Mouse (Mus musculus): ENCODE results near the gene Yif1b. TPM values are rescaled to one million over a fixed set of nuclear protein-coding genes. Genes with fewer than 3 reads are reported as not detected.

Yif1b gene
- polyA plus RNA-seq, 1 experiment from 2014 or later = 51.2 TPM

DNA sequence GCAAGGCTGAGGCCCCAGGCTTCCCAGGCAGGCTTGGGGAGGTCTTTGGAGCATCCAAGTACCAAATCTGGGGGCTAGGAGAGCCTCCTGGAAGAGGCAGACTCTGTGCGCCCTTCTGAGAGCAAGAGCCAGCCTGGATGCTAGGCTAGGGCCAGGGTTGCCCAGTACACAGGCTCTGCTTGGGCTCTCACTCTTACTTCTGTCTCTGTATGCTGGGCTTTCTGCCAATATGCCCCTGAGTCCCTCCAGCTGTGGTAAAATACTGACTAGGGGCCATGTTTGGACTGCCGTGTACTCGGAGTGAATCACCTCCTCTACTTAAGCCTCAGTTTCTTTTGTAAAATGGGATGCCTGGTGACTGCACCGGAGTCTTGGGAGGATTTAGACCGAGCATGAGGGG, 7.9 kb downstream of the Yif1b start:
- Histone ChIP-seq H3K4me3 (replicated peaks) (no peak overlapping the region), H3K4me2 (no peak overlapping the region), H3K9ac (no peak overlapping the region), H3K27me3 (no peaks in the 10 kb centered on the region), H3K4me1 (replicated peaks) (peaks cover 27% of the 10 kb centered on the region), H3K9me3 (replicated peaks) (no peaks in the 10 kb centered on the region), H3K36me3 (peaks cover 10% of the 10 kb centered on the region), H3K27ac (no peak overlapping the region)
- ATAC-seq (ENCODE audit: low read depth) (no peak), DNase-seq (no peak)
- 82% methylated on average over 5 of the region's 5 CpGs for WGBS (ENCODE audit: insufficient replicate concordance)

- peaks cover 10% of the 10 kb centered on the region for H3K36me3 ChIP-seq
- H3K27ac ChIP-seq = no peak overlapping the region
- H3K4me2 ChIP-seq = peak overlapping the region; percentile 65; the same call in 1 of the 2 replicates
- no peaks in the 10 kb centered on the region for H3K9me3 ChIP-seq (replicated peaks)
- WGBS (ENCODE audit: insufficient replicate concordance) = 77% methylated on average over 21 of the region's 21 CpGs
- no peaks in the 10 kb centered on the region for H3K27me3 ChIP-seq
- ATAC-seq (ENCODE audit: low read depth) (no peak), DNase-seq (no peak)
- H3K9ac ChIP-seq = no peak overlapping the region
- H3K4me1 ChIP-seq (replicated peaks) = peaks cover 33% of the 10 kb centered on the region
- H3K4me3 ChIP-seq (replicated peaks) = no peak overlapping the region
Observed at GRCm38 (mm10) chr7:29246619-29247313, 8.6 kb downstream of the Yif1b start.

DNA sequence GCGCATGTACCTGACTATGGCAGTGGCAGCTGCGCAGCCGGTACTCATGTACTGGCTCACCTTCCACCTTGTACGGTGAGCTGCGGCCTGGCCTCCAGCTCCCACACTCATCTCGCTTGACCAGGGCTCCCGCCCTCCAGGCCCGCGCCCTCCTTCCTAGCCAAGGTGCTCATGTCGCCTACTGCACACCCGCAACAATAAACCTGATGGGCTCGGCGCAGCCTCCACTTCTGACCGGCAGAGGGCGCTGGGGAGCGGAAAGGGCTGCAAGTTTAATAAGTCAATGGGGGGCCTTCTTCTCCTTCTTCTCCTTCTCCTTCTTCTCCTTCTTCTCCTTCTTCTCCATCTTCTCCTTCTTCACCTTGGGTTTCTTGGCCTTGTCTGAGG, 9.2 kb downstream of the Yif1b start:
- peak; percentile 67 for DNase-seq
- H3K27me3 ChIP-seq = no peaks in the 10 kb centered on the region
- 0 out of 2 replicates have a peak, but pooled peaks have one; percentile 32 for ATAC-seq (ENCODE audit: low read depth)
- peaks cover 10% of the 10 kb centered on the region for H3K36me3 ChIP-seq
- 17% methylated on average over 16 of the region's 16 CpGs for WGBS (ENCODE audit: insufficient replicate concordance)
- peak overlapping the region; percentile 62; the same call in 1 of the 2 replicates for H3K9ac ChIP-seq
- H3K4me1 ChIP-seq (replicated peaks) = peaks cover 34% of the 10 kb centered on the region
- no peaks in the 10 kb centered on the region for H3K9me3 ChIP-seq (replicated peaks)
- no peak overlapping the region for H3K27ac ChIP-seq
- H3K4me2 ChIP-seq = peak overlapping the region; percentile 65
- H3K4me3 ChIP-seq (replicated peaks) = peak overlapping the region; percentile 40

DNA sequence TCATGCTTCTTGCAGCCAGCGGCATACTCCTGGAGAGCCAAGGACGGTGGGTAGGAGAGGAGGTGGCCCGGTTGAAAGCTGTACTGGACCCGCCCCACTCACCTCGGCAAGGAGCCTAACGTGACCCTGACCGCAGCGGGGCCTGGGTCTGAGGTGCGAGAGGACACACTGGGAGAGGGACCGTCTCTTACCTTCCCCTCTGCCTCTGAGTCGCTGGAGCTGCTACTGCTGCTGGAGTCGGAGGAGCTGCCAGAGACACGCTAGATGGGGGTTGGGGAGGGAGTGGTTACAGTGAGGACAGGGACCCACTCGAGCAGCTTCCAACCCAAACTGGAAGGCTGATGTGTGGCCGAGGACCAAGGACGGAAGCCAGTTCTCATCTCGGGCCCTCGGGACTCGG, 9.6 kb downstream of the Yif1b start:
- ATAC-seq (ENCODE audit: low read depth) (peak; percentile 35; the same call in 1 of the 2 replicates), DNase-seq (peak; percentile 14)
- H3K4me3 ChIP-seq (replicated peaks) = peak overlapping the region; percentile 40
- H3K9me3 ChIP-seq (replicated peaks) = no peaks in the 10 kb centered on the region
- H3K9ac ChIP-seq = peak overlapping the region; percentile 62
- H3K36me3 ChIP-seq = peaks cover 10% of the 10 kb centered on the region
- H3K27me3 ChIP-seq = no peaks in the 10 kb centered on the region
- no peak overlapping the region for H3K27ac ChIP-seq
- peaks cover 34% of the 10 kb centered on the region for H3K4me1 ChIP-seq (replicated peaks)
- peak overlapping the region; percentile 65 for H3K4me2 ChIP-seq
- 22% methylated on average over 19 of the region's 19 CpGs for WGBS (ENCODE audit: insufficient replicate concordance)

- H3K27me3 ChIP-seq = no peaks in the 10 kb centered on the region
- H3K4me3 ChIP-seq (replicated peaks) = peak within 1 kb of the TSS; percentile 40
- peak within 1 kb of the TSS; percentile 62 for H3K9ac ChIP-seq
- H3K27ac ChIP-seq = no peak within 1 kb of the TSS
- WGBS (ENCODE audit: insufficient replicate concordance) = 23% methylated on average over 20 of the region's 20 CpGs
- DNase-seq (peak; percentile 12), ATAC-seq (ENCODE audit: low read depth) (peak; percentile 32)
- peaks cover 10% of the 10 kb centered on the region for H3K36me3 ChIP-seq
- peaks cover 38% of the 10 kb centered on the region for H3K4me1 ChIP-seq (replicated peaks)
- H3K9me3 ChIP-seq (replicated peaks) = no peaks in the 10 kb centered on the region
- peak within 1 kb of the TSS; percentile 65 for H3K4me2 ChIP-seq
Observed at GRCm38 (mm10) chr7:29248261-29248841, 10.2 kb downstream of the Yif1b start, which contains the start of gene 2200002D01Rik. 2200002D01Rik (minus strand) TSS chr7:29248466.

GRCm38 (mm10) chr7:29251166-29251565, 13.0 kb downstream of the Yif1b start:
- Histone ChIP-seq H3K36me3 (no peaks in the 10 kb centered on the region), H3K9me3 (replicated peaks) (no peaks in the 10 kb centered on the region), H3K9ac (no peak overlapping the region), H3K27ac (no peak overlapping the region), H3K4me3 (replicated peaks) (no peak overlapping the region), H3K4me1 (replicated peaks) (peaks cover 50% of the 10 kb centered on the region), H3K4me2 (no peak overlapping the region), H3K27me3 (no peaks in the 10 kb centered on the region)
- WGBS (ENCODE audit: insufficient replicate concordance) = 53% methylated on average over 3 of the region's 3 CpGs
- DNase-seq = no peak
- ATAC-seq (ENCODE audit: low read depth) = no peak

DNA sequence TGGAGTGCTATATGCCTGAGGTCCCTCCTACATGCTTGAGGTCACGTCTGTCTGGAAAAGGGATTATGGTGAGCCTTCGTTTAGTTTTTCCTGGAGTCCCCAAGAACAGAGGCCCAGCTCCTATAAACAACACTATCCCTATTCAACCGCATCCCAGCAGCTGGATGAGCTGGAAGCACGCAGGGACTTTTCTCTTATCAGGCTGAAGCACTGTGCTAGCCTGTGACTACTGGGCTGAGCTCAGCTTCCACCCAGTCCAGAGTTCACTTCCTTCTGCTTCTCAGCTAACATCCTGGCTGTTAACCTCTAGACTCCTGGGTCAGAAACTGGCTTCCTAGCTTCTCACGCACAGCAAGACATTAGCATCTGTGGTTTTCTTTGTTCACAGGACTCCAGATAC, 15.7 kb downstream of the Yif1b start:
- peak; percentile 63 for ATAC-seq (ENCODE audit: low read depth)

DNA sequence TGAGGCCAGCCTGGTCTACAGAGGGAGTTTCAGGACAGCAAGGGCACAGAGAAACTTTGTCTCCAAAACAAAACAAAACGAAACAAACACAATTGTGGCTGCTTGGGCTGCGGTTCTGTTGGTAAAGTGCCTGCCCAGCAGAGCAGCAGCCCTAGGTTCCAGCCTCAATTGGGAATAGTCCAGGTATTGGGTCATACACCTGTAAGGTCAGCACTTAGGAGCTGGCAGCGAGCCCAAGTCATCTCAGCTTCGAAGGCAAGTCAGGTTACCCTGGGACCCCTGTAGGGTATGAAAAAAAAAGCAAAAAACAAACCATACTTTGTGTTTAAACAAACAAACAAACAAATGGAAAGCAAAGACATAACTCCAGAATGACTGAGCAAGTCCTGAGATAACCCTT, 17.7 kb downstream of the Yif1b start:
- 56% methylated on average over 4 of the region's 4 CpGs for WGBS (ENCODE audit: insufficient replicate concordance)
- no peak overlapping the region for H3K9ac ChIP-seq
- DNase-seq = no peak
- no peak overlapping the region for H3K4me3 ChIP-seq (replicated peaks)
- no peak overlapping the region for H3K4me2 ChIP-seq
- H3K9me3 ChIP-seq (replicated peaks) = no peaks in the 10 kb centered on the region
- peaks cover 4% of the 10 kb centered on the region; the same call in 1 of the 2 replicates for H3K36me3 ChIP-seq
- no peak for ATAC-seq (ENCODE audit: low read depth)
- H3K4me1 ChIP-seq (replicated peaks) = peaks cover 30% of the 10 kb centered on the region
- no peak overlapping the region for H3K27ac ChIP-seq
- H3K27me3 ChIP-seq = no peaks in the 10 kb centered on the region

More for the DNA sequence above, 15.7 kb downstream of the Yif1b start:
- no peak overlapping the region for H3K4me3 ChIP-seq (replicated peaks)
- H3K9ac ChIP-seq = no peak overlapping the region
- peaks cover 4% of the 10 kb centered on the region; the same call in 1 of the 2 replicates for H3K36me3 ChIP-seq
- no peaks in the 10 kb centered on the region for H3K9me3 ChIP-seq (replicated peaks)
- H3K4me1 ChIP-seq (replicated peaks) = peaks cover 32% of the 10 kb centered on the region
- DNase-seq = no peak
- H3K27ac ChIP-seq = 0 out of 2 replicates have a peak overlapping the region, but pooled peaks have one; percentile 1
- no peaks in the 10 kb centered on the region for H3K27me3 ChIP-seq
- no peak overlapping the region for H3K4me2 ChIP-seq
- 22% methylated on average over 5 of the region's 5 CpGs for WGBS (ENCODE audit: insufficient replicate concordance)

- Histone ChIP-seq H3K9ac (no peak overlapping the region), H3K9me3 (replicated peaks) (no peaks in the 10 kb centered on the region), H3K4me1 (replicated peaks) (peaks cover 22% of the 10 kb centered on the region), H3K27me3 (no peaks in the 10 kb centered on the region), H3K36me3 (peaks cover 4% of the 10 kb centered on the region; the same call in 1 of the 2 replicates), H3K27ac (no peak overlapping the region), H3K4me3 (replicated peaks) (no peak overlapping the region), H3K4me2 (no peak overlapping the region)
- DNase-seq (no peak), ATAC-seq (ENCODE audit: low read depth) (no peak)
- 71% methylated on average over 1 of the region's 1 CpGs for WGBS (ENCODE audit: insufficient replicate concordance)
Observed at GRCm38 (mm10) chr7:29257368-29257767, 19.2 kb downstream of the Yif1b start.

GRCm38 (mm10) chr7:29259781-29260730, 21.9 kb downstream of the Yif1b start:
- ATAC-seq (ENCODE audit: low read depth) (no peak), DNase-seq (no peak)
- H3K36me3 ChIP-seq = peaks cover 4% of the 10 kb centered on the region; the same call in 1 of the 2 replicates
- H3K4me3 ChIP-seq (replicated peaks) = no peak overlapping the region
- H3K27me3 ChIP-seq = no peaks in the 10 kb centered on the region
- H3K4me2 ChIP-seq = no peak overlapping the region
- 76% methylated on average over 10 of the region's 10 CpGs for WGBS (ENCODE audit: insufficient replicate concordance)
- H3K27ac ChIP-seq = no peak overlapping the region
- no peaks in the 10 kb centered on the region for H3K4me1 ChIP-seq (replicated peaks)
- no peaks in the 10 kb centered on the region for H3K9me3 ChIP-seq (replicated peaks)
- H3K9ac ChIP-seq = no peak overlapping the region

DNA sequence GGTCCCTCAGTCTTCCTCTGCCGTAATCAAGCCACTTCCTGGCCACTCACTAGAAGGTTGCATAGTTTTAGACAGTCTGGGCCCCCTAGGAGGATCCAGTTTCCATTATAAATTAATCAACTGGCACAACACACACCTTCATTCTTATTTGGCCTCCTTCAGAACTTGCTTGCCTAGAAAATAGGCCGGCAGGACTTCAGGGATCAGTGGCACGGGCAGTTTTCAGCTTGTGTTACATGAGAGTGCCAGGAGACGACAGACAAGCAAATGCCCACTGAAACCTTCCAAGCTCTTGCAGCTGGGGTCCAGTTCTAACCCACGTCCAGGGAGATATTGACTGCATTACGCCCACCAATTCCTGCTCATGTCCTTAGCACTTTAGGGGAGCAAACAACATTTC, 24.0 kb downstream of the Yif1b start:
- Histone ChIP-seq H3K9ac (no peak overlapping the region), H3K4me2 (no peak overlapping the region), H3K36me3 (peaks cover 4% of the 10 kb centered on the region; the same call in 1 of the 2 replicates), H3K27me3 (no peaks in the 10 kb centered on the region), H3K9me3 (replicated peaks) (no peaks in the 10 kb centered on the region), H3K4me3 (replicated peaks) (no peak overlapping the region), H3K4me1 (replicated peaks) (no peaks in the 10 kb centered on the region), H3K27ac (no peak overlapping the region)
- 59% methylated on average over 6 of the region's 6 CpGs for WGBS (ENCODE audit: insufficient replicate concordance)
- DNase-seq (no peak), ATAC-seq (ENCODE audit: low read depth) (no peak)
